Mouse (Mus musculus): ENCODE results near the gene Ctse. TPM values are rescaled to one million over a fixed set of nuclear protein-coding genes. Genes with fewer than 3 reads are reported as not detected.
A peak's percentile ranks its signal among the peaks of the same experiment; 100 is the strongest.

The Ctse gene
- polyA plus RNA-seq, 1 experiment from 2014 or later: 0.95 TPM

DNA sequence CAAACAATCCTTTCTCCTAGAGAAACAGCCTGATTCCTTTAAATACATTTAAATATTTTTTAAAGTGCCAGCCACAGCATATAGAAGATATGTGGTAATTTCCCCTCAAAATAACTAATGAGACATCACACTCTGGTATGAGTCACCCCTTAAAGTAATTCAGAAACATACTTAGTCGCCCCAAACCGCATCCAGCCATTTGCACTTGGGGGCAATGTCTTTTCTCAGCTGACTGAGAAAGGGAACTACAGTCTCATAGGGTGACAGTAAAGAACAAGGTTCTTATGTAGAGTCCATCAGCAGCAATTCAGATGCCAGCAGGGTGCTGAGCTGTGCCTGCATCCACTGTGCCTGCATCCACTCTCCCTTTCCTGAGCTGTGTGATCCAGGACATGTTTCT lies 65.4 kb downstream of the Ctse start:
- H3K4me3 ChIP-seq (ENCODE audit: low read length): no peak overlapping the region
- 82% methylated on average over 2 of the region's 2 CpGs for WGBS
- no peak for ATAC-seq (ENCODE audit: low read depth)
- H3K27ac ChIP-seq (ENCODE audit: low read length): no peak overlapping the region
- no peaks in the 10 kb centered on the region for H3K36me3 ChIP-seq (ENCODE audit: control insufficient read depth, insufficient read depth, low read length)
- no peaks in the 10 kb centered on the region for H3K27me3 ChIP-seq (ENCODE audit: control insufficient read depth, insufficient read depth, low read depth, low read length)
- H3K4me2 ChIP-seq (ENCODE audit: low read depth, low read length): no peak overlapping the region
- H3K4me1 ChIP-seq (replicated peaks; ENCODE audit: control insufficient read depth, insufficient read depth, low read length): no peaks in the 10 kb centered on the region; the same call in 1 of the 2 replicates
- H3K9me3 ChIP-seq (ENCODE audit: control insufficient read depth, low read length): no peaks in the 10 kb centered on the region
- H3K9ac ChIP-seq (ENCODE audit: low read length): no peak overlapping the region

DNA sequence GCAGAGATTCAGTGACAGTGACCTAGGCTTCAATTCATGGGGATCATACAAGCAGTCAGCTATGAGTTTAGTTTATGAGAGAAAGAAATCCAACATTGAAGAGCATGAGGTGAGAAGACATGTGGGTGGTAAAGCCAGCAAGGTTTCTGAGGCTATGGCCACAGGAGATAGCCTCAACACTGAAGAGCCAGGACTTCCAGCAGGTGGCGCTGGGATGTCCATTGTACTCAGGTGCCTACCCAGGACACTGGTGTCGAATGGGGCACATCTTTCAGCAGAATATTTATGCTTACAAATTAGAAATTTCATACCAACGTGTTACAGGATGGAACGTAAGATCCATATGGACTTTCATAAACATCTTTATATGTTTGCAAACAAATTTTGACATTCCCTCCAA lies 70.2 kb downstream of the Ctse start:
- Histone ChIP-seq H3K36me3 (ENCODE audit: control insufficient read depth, insufficient read depth, low read length) (no peaks in the 10 kb centered on the region), H3K9me3 (ENCODE audit: control insufficient read depth, low read length) (no peaks in the 10 kb centered on the region), H3K4me2 (ENCODE audit: low read depth, low read length) (no peak overlapping the region), H3K4me1 (replicated peaks; ENCODE audit: control insufficient read depth, insufficient read depth, low read length) (0 out of 2 replicates have a peak, but pooled peaks cover 3% of the 10 kb centered on the region), H3K9ac (ENCODE audit: low read length) (no peak overlapping the region), H3K27me3 (ENCODE audit: control insufficient read depth, insufficient read depth, low read depth, low read length) (no peaks in the 10 kb centered on the region), H3K27ac (ENCODE audit: low read length) (no peak overlapping the region), H3K4me3 (ENCODE audit: low read length) (no peak overlapping the region)
- no peak for ATAC-seq (ENCODE audit: low read depth)
- WGBS: 13% methylated on average over 4 of the region's 4 CpGs

DNA sequence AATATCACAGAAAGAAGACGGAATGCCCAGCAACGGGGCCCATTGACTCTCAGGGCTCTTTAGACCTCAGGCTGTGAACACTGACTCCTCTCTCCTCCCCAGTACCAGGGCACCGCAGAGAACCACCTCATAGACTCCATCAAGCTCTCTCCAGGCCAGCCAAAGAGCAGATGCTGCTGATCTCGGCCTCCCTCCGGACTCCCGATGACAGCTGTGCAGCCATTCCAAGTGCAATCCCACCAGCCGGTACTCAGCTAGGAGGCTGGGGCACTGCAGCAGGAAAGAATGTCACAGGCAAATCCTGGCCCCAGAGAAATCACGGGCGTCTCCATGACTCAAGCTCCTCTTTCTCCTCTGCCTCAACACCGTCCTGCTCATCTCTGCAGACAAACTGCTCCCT lies 73.4 kb downstream of the Ctse start:
- no peak for ATAC-seq (ENCODE audit: low read depth)
- Histone ChIP-seq H3K36me3 (ENCODE audit: control insufficient read depth, insufficient read depth, low read length) (no peaks in the 10 kb centered on the region), H3K4me2 (ENCODE audit: low read depth, low read length) (no peak overlapping the region), H3K9me3 (ENCODE audit: control insufficient read depth, low read length) (no peaks in the 10 kb centered on the region), H3K27me3 (ENCODE audit: control insufficient read depth, insufficient read depth, low read depth, low read length) (no peaks in the 10 kb centered on the region), H3K27ac (ENCODE audit: low read length) (no peak overlapping the region), H3K4me3 (ENCODE audit: low read length) (no peak overlapping the region), H3K4me1 (replicated peaks; ENCODE audit: control insufficient read depth, insufficient read depth, low read length) (peaks cover 7% of the 10 kb centered on the region; the same call in 1 of the 2 replicates), H3K9ac (ENCODE audit: low read length) (no peak overlapping the region)
- WGBS: 78% methylated on average over 10 of the region's 10 CpGs

DNA sequence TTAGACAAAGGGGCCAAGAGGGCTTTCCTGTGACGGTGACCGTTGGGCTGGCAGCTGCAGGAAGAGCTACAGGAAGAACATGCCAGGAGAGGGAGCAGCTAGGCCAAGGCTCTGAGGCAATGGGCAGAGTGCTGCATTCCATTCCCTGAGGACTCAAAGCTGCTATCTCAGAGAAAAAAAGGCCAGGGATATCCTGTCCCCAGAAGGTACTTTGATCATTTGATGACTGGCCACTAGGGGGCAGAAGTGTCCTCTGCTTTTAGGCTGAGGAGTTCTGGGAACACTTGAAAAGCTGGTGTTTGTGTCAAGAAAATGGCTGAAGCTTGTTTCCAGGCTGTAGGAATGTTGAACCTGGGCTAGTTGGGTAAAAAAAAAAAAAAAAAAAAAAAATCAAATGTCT lies 74.3 kb downstream of the Ctse start:
- Histone ChIP-seq H3K9ac (ENCODE audit: low read length) (no peak overlapping the region), H3K27me3 (ENCODE audit: control insufficient read depth, insufficient read depth, low read depth, low read length) (no peaks in the 10 kb centered on the region), H3K4me3 (ENCODE audit: low read length) (no peak overlapping the region), H3K4me2 (ENCODE audit: low read depth, low read length) (no peak overlapping the region), H3K27ac (ENCODE audit: low read length) (peak overlapping the region; percentile 15; the same call in 1 of the 2 replicates), H3K9me3 (ENCODE audit: control insufficient read depth, low read length) (no peaks in the 10 kb centered on the region), H3K4me1 (replicated peaks; ENCODE audit: control insufficient read depth, insufficient read depth, low read length) (peaks cover 7% of the 10 kb centered on the region; the same call in 1 of the 2 replicates), H3K36me3 (ENCODE audit: control insufficient read depth, insufficient read depth, low read length) (no peaks in the 10 kb centered on the region)
- WGBS: 34% methylated on average over 2 of the region's 2 CpGs
- peak; percentile 55 for ATAC-seq (ENCODE audit: low read depth)

DNA sequence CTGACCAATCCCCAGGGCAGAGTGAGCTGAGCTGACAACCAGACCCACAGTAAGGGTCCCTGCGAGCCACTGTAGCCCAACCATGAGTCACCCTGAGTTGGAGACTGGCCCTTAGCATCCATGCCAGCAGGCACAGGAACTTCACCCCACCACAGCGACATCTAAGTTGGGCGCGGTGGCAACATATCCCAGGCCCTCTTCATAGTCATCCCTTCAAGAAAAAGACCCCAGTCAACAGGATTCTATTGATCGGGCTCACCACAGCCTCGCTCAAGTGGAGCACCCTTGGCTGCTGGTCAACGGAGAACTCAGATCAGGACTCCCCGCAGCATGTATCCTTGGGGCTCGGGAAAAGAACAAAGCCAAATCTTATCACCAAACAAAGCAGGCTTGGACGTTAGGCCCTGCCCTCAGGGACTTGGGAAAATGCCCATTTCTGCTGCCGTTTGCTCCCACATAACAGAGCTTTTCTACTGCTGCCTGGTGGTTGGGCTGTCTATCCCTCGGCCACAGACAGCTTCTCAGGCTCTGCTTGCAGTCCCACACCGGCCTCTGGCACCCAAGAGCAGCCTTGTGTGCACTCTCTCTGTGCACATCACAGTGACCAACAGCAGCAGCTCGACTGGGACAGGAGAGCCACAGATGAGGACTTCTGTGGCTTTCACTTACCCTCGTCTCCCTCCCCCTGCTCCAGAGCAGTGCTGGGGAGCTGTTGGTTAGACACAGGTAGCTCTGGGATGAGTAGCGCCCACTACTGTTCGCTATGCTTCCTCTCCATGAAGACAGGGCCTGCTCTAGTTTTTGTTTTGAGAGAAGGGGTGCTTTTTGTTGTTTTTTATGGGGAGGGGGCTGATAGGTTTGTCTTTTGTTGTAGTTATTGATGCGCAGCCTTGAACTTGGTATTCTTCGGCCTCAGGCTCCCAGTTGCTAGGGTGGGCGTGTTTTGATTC lies 76.6 kb downstream of the Ctse start:
- no peak overlapping the region for H3K4me3 ChIP-seq (ENCODE audit: low read length)
- H3K9ac ChIP-seq (ENCODE audit: low read length): no peak overlapping the region
- H3K36me3 ChIP-seq (ENCODE audit: control insufficient read depth, insufficient read depth, low read length): no peaks in the 10 kb centered on the region
- WGBS: 54% methylated on average over 20 of the region's 20 CpGs
- no peak; the same call in 1 of the 2 replicates for ATAC-seq (ENCODE audit: low read depth)
- no peak overlapping the region for H3K4me2 ChIP-seq (ENCODE audit: low read depth, low read length)
- peaks cover 7% of the 10 kb centered on the region; the same call in 1 of the 2 replicates for H3K4me1 ChIP-seq (replicated peaks; ENCODE audit: control insufficient read depth, insufficient read depth, low read length)
- H3K9me3 ChIP-seq (ENCODE audit: control insufficient read depth, low read length): no peaks in the 10 kb centered on the region
- peak overlapping the region; percentile 9; the same call in 1 of the 2 replicates for H3K27ac ChIP-seq (ENCODE audit: low read length)
- H3K27me3 ChIP-seq (ENCODE audit: control insufficient read depth, insufficient read depth, low read depth, low read length): no peaks in the 10 kb centered on the region

DNA sequence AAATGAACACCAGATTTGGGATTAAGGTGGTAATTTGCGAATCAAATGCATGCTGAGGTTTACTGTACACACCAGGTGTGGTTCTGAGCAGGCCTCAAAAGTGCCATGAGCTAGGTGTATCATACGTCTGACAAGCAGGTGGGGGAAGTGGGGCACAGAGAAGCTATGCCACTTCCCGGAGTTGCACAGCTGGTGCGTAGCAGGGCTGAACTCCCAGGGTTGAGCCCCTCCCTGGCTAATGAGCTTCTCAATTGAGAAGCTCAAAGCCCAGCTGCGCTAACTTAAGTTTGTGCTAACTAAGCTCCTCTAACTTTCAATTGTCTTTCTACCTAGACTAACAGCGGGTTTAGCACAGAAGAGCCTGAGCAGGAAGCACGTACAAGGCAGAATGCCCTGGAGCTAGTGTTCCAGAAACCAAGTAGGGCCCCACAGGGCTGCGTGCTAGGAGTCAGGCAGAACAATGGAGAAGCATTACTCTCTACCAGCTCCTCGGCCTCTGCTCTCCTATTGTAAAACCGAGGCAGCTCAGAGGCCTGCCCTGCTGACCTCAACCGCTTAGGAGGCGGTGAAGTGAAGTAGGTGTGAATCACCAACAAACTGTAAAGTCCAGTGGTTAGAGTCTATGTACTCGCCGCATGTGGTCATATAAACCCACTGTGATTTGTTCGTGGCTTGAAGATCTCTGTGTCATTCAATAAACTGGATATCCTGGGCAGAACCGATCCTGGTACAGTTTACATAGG lies 81.0 kb downstream of the Ctse start:
- no peak overlapping the region for H3K4me3 ChIP-seq (ENCODE audit: low read length)
- no peak overlapping the region for H3K27ac ChIP-seq (ENCODE audit: low read length)
- no peaks in the 10 kb centered on the region for H3K27me3 ChIP-seq (ENCODE audit: control insufficient read depth, insufficient read depth, low read depth, low read length)
- H3K4me2 ChIP-seq (ENCODE audit: low read depth, low read length): no peak overlapping the region
- no peak overlapping the region for H3K9ac ChIP-seq (ENCODE audit: low read length)
- peaks cover 4% of the 10 kb centered on the region; the same call in 1 of the 2 replicates for H3K4me1 ChIP-seq (replicated peaks; ENCODE audit: control insufficient read depth, insufficient read depth, low read length)
- 76% methylated on average over 16 of the region's 16 CpGs for WGBS
- no peaks in the 10 kb centered on the region for H3K36me3 ChIP-seq (ENCODE audit: control insufficient read depth, insufficient read depth, low read length)
- ATAC-seq (ENCODE audit: low read depth): no peak
- H3K9me3 ChIP-seq (ENCODE audit: control insufficient read depth, low read length): no peaks in the 10 kb centered on the region

DNA sequence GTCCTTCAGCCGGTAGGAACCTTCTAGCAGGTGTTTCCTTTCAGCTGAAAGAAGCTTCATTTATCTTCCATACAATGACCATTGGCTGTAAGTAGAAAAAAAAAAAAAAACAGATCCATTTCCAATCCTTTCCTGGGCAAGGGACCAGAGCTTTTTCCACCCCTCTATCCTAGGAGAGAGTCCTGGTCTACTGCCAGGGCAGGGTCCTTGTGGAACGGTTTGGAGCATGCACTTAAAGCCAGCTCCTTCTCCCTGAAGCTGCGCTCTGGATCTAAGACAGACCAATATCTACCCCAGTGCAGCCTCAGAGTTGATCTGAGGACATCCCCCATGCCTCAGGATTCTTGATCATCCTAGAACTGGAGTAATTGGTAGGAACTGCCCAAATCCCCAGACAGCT lies 83.9 kb downstream of the Ctse start:
- no peak overlapping the region for H3K4me3 ChIP-seq (ENCODE audit: low read length)
- no peak overlapping the region for H3K9ac ChIP-seq (ENCODE audit: low read length)
- peaks cover 4% of the 10 kb centered on the region; the same call in 1 of the 2 replicates for H3K4me1 ChIP-seq (replicated peaks; ENCODE audit: control insufficient read depth, insufficient read depth, low read length)
- no peaks in the 10 kb centered on the region for H3K36me3 ChIP-seq (ENCODE audit: control insufficient read depth, insufficient read depth, low read length)
- H3K27ac ChIP-seq (ENCODE audit: low read length): no peak overlapping the region
- ATAC-seq (ENCODE audit: low read depth): no peak
- 52% methylated on average over 3 of the region's 3 CpGs for WGBS
- H3K9me3 ChIP-seq (ENCODE audit: control insufficient read depth, low read length): no peaks in the 10 kb centered on the region
- no peak overlapping the region for H3K4me2 ChIP-seq (ENCODE audit: low read depth, low read length)
- H3K27me3 ChIP-seq (ENCODE audit: control insufficient read depth, insufficient read depth, low read depth, low read length): no peaks in the 10 kb centered on the region

DNA sequence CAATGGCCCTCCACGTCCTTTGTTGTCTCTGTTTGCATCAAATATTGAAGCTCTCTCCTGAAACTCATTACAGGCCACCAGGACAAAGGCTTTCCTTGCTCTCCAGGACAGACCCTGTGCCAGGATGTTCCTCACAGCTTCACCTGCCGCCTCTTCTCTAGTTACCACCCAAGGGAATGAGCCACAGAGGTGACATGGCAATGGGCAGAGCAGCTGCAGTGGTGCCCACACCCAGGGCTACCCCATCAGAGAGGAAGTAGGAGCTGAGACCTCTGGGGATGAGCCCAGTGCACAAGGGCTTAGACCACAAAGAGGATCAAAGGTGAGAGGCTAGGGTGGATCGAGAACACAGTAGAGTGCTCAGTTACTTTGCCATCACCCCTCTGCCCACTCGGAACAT lies 85.4 kb downstream of the Ctse start:
- Histone ChIP-seq H3K27me3 (ENCODE audit: control insufficient read depth, insufficient read depth, low read depth, low read length) (no peaks in the 10 kb centered on the region), H3K27ac (ENCODE audit: low read length) (no peak overlapping the region), H3K4me3 (ENCODE audit: low read length) (no peak overlapping the region), H3K9ac (ENCODE audit: low read length) (no peak overlapping the region), H3K36me3 (ENCODE audit: control insufficient read depth, insufficient read depth, low read length) (no peaks in the 10 kb centered on the region), H3K4me1 (replicated peaks; ENCODE audit: control insufficient read depth, insufficient read depth, low read length) (peaks cover 4% of the 10 kb centered on the region; the same call in 1 of the 2 replicates), H3K4me2 (ENCODE audit: low read depth, low read length) (no peak overlapping the region), H3K9me3 (ENCODE audit: control insufficient read depth, low read length) (no peaks in the 10 kb centered on the region)
- WGBS: 78% methylated on average over 4 of the region's 4 CpGs
- ATAC-seq (ENCODE audit: low read depth): no peak
